Mouse (Mus musculus): ENCODE measurements around the gene Rfx1.

DNA sequence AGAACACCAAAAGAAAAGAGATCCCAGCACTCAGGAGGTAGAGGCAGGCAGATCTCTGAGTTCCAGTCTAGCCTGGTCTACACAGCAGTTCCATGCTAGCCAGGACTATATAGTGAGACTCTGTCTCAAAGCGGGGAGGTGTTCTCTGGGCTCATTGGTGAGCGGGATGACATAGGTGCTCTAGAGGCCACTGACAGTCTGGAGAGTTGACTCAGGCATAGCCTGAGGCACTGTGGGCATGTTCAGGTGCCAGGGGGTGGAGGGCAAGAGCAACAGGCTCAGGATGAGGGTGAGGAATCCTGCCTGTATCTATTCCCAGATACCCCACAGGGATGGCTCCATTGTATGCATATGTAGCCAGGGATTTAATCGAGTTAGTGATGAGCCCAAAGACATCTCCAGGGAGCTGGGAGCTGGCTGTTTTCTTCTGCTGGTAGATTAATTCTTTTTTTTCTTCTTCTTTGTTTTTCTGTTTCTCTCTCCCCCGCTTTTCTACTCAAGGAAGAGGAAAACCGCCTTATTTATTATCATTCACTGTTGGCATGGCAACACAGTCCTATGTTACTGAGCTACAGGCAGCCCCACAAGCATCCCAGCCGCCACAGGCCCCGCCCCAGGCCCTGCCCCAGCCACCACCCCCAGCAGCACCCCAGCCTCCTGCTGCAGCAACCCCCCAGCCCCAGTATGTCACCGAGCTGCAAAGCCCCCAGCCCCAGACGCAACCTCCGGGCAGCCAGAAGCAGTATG is 6.8 kb downstream of the Rfx1 start:
- TF ChIP-seq POLR2A (IDR thresholded peaks at IDR 0.05; ENCODE audit: borderline replicate concordance, extremely low read depth, insufficient read depth, insufficient read length, poor library complexity, severe bottlenecking) (no peak), CTCF (IDR thresholded peaks at IDR 0.05; ENCODE audit: borderline replicate concordance, extremely low read depth, insufficient read depth, insufficient read length) (no peak)

Measured in brain, embryonic 14.5 days (tissue).